Mouse (Mus musculus) thymus, adult 2 months (tissue): Measurements from ENCODE around the gene Me1.

Experiments
- CTCF ChIP-seq: fragments of 200-500 bp; IDR thresholded peaks from 2 replicates; pipeline ENCODE4 v1.5.1; 2012; ENCODE audit warnings: mild to moderate bottlenecking, control low read depth, low read length, moderate library complexity, borderline replicate concordance; ENCODE audit not compliant: control insufficient read depth, poor library complexity, insufficient read depth; ENCODE audit errors: extremely low read depth
- POLR2A ChIP-seq: fragments of 200-500 bp; IDR thresholded peaks from 2 replicates; pipeline ENCODE4 v1.6.1; 2012; ENCODE audit warnings: mild to moderate bottlenecking, low read length, control low read depth, moderate library complexity; ENCODE audit not compliant: control insufficient read depth, poor library complexity, insufficient read depth; ENCODE audit errors: extremely low read depth

DNA sequence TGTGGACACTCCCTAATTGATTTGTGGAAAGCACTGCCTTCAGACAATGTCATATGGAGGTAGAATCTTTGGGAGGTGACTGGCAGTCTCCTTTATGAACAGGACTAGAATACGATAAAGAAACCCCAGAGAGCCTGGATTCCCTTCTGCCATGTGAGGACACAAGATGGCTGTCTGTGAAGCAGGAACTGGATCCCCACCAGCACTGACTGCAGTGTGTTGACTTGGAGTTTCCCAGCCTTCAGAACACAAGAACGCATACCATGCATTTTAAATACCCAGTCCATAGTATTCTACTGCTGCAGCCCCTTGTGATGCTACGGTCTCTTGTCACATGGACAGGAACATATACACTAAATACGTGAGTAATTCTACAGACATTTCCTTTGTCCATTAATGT, 13.5 kb downstream of the Me1 start:
- TF ChIP-seq POLR2A = no peak
- no peak for TF ChIP-seq CTCF
